Mouse (Mus musculus): ENCODE measurements around the gene Kctd11. TPM values are rescaled to one million over a fixed set of nuclear protein-coding genes. Genes with fewer than 3 reads are reported as not detected.

The Kctd11 gene
- total RNA-seq, 2 experiments from 2014 or later = 2.3 to 3.7 TPM

GRCm38 (mm10) chr11:69848021-69848420, 33.2 kb downstream of the Kctd11 start:
- DNase-seq = no peak

- no peak for DNase-seq
Measured at GRCm38 (mm10) chr11:69846738-69847688, 34.2 kb downstream of the Kctd11 start.

- DNase-seq = peak; percentile 91
Measured at GRCm38 (mm10) chr11:69846198-69846680, 35.0 kb downstream of the Kctd11 start, which contains the start of gene Plscr3. Plscr3 (plus strand) TSS chr11:69846376.

- DNase-seq = no peak
Measured at GRCm38 (mm10) chr11:69838714-69839104, 42.5 kb downstream of the Kctd11 start.

- DNase-seq = peak; percentile 88
Measured at GRCm38 (mm10) chr11:69837952-69838713, 43.1 kb downstream of the Kctd11 start, which contains the start of gene Tmem256. Tmem256 (plus strand) TSS chr11:69838514.

- peak; percentile 76 for DNase-seq
Measured at GRCm38 (mm10) chr11:69837604-69837951, 43.6 kb downstream of the Kctd11 start, which contains the start of gene Nlgn2. Nlgn2 (minus strand) TSS chr11:69837784.

GRCm38 (mm10) chr11:69836703-69837576, 44.3 kb downstream of the Kctd11 start:
- DNase-seq = peak; percentile 59

- DNase-seq = no peak
Measured at GRCm38 (mm10) chr11:69835966-69836335, 45.3 kb downstream of the Kctd11 start.

GRCm38 (mm10) chr11:69835326-69835965, 45.8 kb downstream of the Kctd11 start:
- no peak for DNase-seq

- DNase-seq = peak; percentile 36
Measured at GRCm38 (mm10) chr11:69834001-69834549, 47.1 kb downstream of the Kctd11 start.

GRCm38 (mm10) chr11:69833554-69833953, 47.7 kb downstream of the Kctd11 start:
- DNase-seq = no peak

- no peak for DNase-seq
Measured at GRCm38 (mm10) chr11:69828832-69829231, 52.4 kb downstream of the Kctd11 start.

Small RNAs within 50 kb of the gene (microRNA-seq; reads per million reads assigned to microRNA genes)
- 0 reads per million in 2 experiments for gene Mir6924

Other genes with a start within 250 kb of the Kctd11 start
- 10 to 100 TPM; 66.3 to 85.0 TPM for gene Fxr2, start 248.4 kb downstream of the Kctd11 start, total RNA-seq (2021)
- under 1 TPM in 1 of 2 experiments, not detected in 1; 0.32 TPM for gene Sox15, start 226.1 kb downstream of the Kctd11 start, total RNA-seq (2021)
- gene Mpdu1, start 218.8 kb downstream of the Kctd11 start, total RNA-seq (2021) = 10 to 100 TPM; 21.1 to 21.3 TPM
- gene Cd68, start 215.3 kb downstream of the Kctd11 start, total RNA-seq (2021) = 10 to 100 TPM in 1 of 2 experiments, 1 to 10 TPM in 1; 6.1 to 14.1 TPM
- gene Eif4a1, start 209.0 kb downstream of the Kctd11 start, total RNA-seq (2021) = 100 to 1,000 TPM; 216 to 234 TPM
- gene Senp3, start 199.3 kb downstream of the Kctd11 start, total RNA-seq (2021) = 10 to 100 TPM; 29.5 to 36.0 TPM
- gene Tnfsf13, start 195.6 kb downstream of the Kctd11 start, total RNA-seq (2021) = 1 to 10 TPM; 1.6 to 2.1 TPM
- gene Tnfsf12, start 185.6 kb downstream of the Kctd11 start, total RNA-seq (2021) = 10 to 100 TPM; 15.9 to 17.6 TPM
- 1 to 10 TPM; 2.9 to 4.5 TPM for gene Tnfsfm13, start 185.3 kb downstream of the Kctd11 start, total RNA-seq (2021)
- gene Polr2a, start 122.8 kb downstream of the Kctd11 start, total RNA-seq (2021) = 10 to 100 TPM; 45.9 to 49.4 TPM
- not detected for gene Slc35g3, start 119.4 kb downstream of the Kctd11 start, total RNA-seq (2021)
- gene Zbtb4, start 115.5 kb downstream of the Kctd11 start, total RNA-seq (2021) = 10 to 100 TPM; 21.0 to 29.3 TPM
- gene Chrnb1, start 85.5 kb downstream of the Kctd11 start, total RNA-seq (2021) = 100 to 1,000 TPM; 105 to 124 TPM
- gene Fgf11, start 79.5 kb downstream of the Kctd11 start, total RNA-seq (2021) = 10 to 100 TPM; 10.5 to 12.2 TPM
- gene Tmem102, start 75.8 kb downstream of the Kctd11 start, total RNA-seq (2021) = not detected
- gene Gm39566, start 66.1 kb downstream of the Kctd11 start, total RNA-seq (2021) = not detected
- not detected for gene Spem2, start 62.9 kb downstream of the Kctd11 start, total RNA-seq (2021)
- gene Spem1, start 59.2 kb downstream of the Kctd11 start, total RNA-seq (2021) = not detected
- 10 to 100 TPM; 10.3 to 15.9 TPM for gene Nlgn2, start 43.6 kb downstream of the Kctd11 start, total RNA-seq (2021)
- gene Tmem256, start 42.9 kb downstream of the Kctd11 start, total RNA-seq (2021) = 100 to 1,000 TPM; 121 to 122 TPM
- 10 to 100 TPM; 25.4 to 27.9 TPM for gene Plscr3, start 35.0 kb downstream of the Kctd11 start, total RNA-seq (2021)
- gene Tnk1, start 22.7 kb downstream of the Kctd11 start, total RNA-seq (2021) = under 1 TPM; 0.11 to 0.31 TPM
- not detected for gene Tmem95, start 3.4 kb downstream of the Kctd11 start, total RNA-seq (2021)
- gene Acap1, start 14.1 kb upstream of the Kctd11 start, total RNA-seq (2021) = 1 to 10 TPM in 1 of 2 experiments, under 1 TPM in 1; 0.42 to 1.0 TPM
- 1 to 10 TPM; 1.8 to 2.4 TPM for gene 2810408A11Rik, start 19.6 kb upstream of the Kctd11 start, total RNA-seq (2021)
- 10 to 100 TPM; 31.2 to 31.8 TPM for gene Neurl4, start 19.7 kb upstream of the Kctd11 start, total RNA-seq (2021)
- 10 to 100 TPM; 29.0 to 31.3 TPM for gene Gps2, start 32.5 kb upstream of the Kctd11 start, total RNA-seq (2021)
- gene Eif5a, start 40.6 kb upstream of the Kctd11 start, total RNA-seq (2021) = 100 to 1,000 TPM; 600 to 663 TPM
- 1 to 10 TPM; 2.7 to 4.1 TPM for gene Ybx2, start 54.4 kb upstream of the Kctd11 start, total RNA-seq (2021)
- gene Slc2a4, start 66.8 kb upstream of the Kctd11 start, total RNA-seq (2021) = 100 to 1,000 TPM; 128 to 165 TPM
- under 1 TPM in 1 of 2 experiments, not detected in 1; 0.38 TPM for gene Cldn7, start 83.4 kb upstream of the Kctd11 start, total RNA-seq (2021)
- gene Ctdnep1, start 99.8 kb upstream of the Kctd11 start, total RNA-seq (2021) = 100 to 1,000 TPM; 237 to 249 TPM
- gene Elp5, start 101.1 kb upstream of the Kctd11 start, total RNA-seq (2021) = 10 to 100 TPM; 46.9 to 53.2 TPM
- 100 to 1,000 TPM; 195 to 228 TPM for gene Gabarap, start 109.7 kb upstream of the Kctd11 start, total RNA-seq (2021)
- gene Phf23, start 114.4 kb upstream of the Kctd11 start, total RNA-seq (2021) = 10 to 100 TPM; 22.2 to 28.9 TPM
- 10 to 100 TPM in 1 of 2 experiments, 1 to 10 TPM in 1; 8.2 to 14.7 TPM for gene Dvl2, start 119.2 kb upstream of the Kctd11 start, total RNA-seq (2021)
- gene Acadvl, start 134.0 kb upstream of the Kctd11 start, total RNA-seq (2021) = 100 to 1,000 TPM; 217 to 254 TPM
- 10 to 100 TPM; 16.5 to 28.7 TPM for gene Dlg4, start 135.5 kb upstream of the Kctd11 start, total RNA-seq (2021)
- under 1 TPM in 1 of 2 experiments, not detected in 1; 0.29 TPM for gene Asgr1, start 172.7 kb upstream of the Kctd11 start, total RNA-seq (2021)
- gene Asgr2, start 211.2 kb upstream of the Kctd11 start, total RNA-seq (2021) = under 1 TPM in 1 of 2 experiments, not detected in 1; 0.32 TPM
- 1 to 10 TPM; 3.2 to 4.0 TPM for gene Mgl2, start 248.9 kb upstream of the Kctd11 start, total RNA-seq (2021)